Mouse (Mus musculus) layer of hippocampus, postnatal 25 days (tissue): ENCODE data around the gene Soat2. TPM values are rescaled to one million over a fixed set of nuclear protein-coding genes. Genes with fewer than 3 reads are reported as not detected.

Source experiments
- DNase-seq, 2 experiments: peaks; one replicate each; pipeline ENCODE4 v3.0.0; 2022; ENCODE audit warnings: mixed read lengths in 2 of 2, low spot score in 1 of 2; ENCODE audit errors: extremely low spot score in 1 of 2
- total RNA-seq, 2 experiments: library from RNA; stranded (reverse); gene quantifications; 2 replicates each; pipeline ENCODE4 v1.2.3; 2021

The Soat2 gene
- not detected for total RNA-seq

DNA sequence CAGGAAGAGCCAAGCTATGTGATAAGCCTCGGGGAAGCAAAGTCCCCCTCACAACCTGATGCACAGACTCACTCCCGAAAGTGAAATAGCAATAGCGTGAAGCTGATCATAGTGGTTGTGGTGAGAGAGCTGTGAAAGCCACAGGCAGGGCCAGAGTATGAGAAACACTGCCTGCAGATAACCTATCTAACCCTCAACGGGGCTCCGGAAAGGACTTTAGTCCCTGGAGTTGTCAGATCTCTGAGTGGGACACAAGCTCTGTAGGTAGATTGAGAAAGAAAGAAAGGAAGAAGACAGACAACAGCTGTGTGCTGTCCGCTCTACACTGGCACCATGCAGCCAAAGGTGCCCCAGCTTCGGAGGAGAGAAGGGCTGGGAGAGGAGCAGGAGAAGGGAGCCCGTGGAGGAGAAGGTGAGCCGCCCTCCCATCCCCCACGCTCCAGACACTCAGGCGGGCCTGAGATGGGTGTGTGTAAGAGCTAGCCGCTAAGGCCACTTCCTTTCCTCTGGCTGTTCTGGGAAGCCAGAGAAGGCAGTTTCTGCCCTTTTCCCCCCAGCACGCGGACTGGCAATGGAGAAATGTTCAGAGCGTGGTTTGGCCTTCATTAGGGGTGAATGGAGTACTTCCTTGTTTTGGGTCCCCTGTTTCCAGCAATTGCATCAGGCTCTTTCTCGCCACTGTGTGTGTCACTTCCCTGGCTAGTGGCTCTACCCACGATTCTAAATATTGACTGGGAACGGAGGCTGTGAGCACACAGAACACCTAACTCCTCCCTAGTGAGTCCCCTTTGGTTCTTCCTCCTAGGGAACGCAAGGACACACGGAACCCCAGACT lies at the start of gene Soat2:
Soat2 (plus strand) TSS at position 226 of the 835 bp plus-strand sequence.
- DNase-seq = no peak

DNA sequence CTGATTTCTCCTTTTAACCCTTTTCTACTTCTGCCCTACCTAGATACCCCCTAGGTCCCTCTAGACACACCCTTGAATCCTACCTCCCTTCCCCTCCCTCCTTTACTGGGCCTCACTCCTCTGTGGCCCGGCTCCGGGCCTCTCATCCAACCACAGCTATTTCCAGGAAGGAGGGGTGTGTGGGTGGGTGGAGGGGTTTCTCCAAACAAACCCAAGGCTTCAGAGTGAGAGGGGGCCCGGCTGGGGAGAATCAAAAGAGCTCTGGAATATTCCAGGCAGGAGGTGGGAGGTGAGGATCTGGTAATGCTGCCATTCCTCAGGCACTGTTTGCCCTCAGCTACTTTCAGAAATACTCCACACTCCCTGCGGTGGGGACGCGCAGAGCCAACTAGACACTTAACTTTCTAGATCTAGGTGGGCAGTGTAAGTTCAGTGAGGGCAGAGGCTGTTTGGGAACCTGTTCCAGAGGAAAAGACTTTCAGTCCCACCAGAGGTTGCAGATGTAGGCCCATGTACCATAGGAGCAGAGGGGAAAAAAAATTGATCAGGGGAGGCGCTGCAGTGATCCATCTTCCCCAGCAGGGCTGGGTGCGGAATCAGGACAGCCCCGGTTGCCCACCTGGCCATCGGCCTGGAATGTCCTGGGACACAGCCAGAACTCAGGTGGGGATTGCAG lies 49.2 kb upstream of the Soat2 start:
- no peak for DNase-seq

DNA sequence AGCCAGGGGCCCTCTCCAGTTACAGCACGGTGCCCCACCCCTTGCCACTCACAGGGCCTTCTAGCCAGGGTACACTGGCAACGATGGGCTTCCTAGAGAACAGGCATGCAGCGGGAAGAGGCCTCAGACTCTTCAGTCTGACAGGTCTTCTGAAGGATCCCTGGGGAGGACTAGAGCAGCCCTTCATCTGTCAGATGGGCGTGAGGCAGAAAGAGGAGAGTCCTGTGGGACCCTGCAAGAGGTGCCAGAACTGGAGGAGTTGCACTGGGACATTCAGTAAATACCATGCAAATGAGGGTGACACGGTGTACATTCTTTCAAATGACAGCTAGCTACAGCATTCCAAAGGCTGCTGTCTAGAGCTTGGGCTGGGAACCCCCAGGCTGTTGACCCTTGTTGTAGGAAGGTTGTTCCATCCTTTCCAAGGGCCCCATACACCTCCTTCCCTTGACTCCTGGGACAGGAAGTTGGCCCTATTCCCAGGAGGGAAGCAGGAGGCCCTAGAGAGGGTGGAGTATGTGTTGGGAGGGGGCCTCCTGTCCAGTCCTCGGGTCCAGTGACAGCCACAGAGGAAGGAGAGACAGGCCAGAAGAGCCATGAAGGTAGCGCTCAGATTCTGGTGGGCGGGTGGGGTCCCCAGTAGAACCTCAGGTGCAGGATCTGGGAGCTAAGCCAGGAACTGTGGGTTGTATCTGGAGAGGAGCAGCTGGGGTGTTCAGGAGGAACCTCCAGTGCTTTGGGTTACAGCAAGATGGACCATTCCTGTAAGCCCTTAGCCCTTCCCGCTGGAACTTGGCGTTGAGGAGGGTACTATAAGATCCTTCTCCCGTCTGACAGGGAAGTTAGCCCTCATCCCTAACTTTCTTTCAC lies 48.4 kb upstream of the Soat2 start:
- DNase-seq = no peak

DNA sequence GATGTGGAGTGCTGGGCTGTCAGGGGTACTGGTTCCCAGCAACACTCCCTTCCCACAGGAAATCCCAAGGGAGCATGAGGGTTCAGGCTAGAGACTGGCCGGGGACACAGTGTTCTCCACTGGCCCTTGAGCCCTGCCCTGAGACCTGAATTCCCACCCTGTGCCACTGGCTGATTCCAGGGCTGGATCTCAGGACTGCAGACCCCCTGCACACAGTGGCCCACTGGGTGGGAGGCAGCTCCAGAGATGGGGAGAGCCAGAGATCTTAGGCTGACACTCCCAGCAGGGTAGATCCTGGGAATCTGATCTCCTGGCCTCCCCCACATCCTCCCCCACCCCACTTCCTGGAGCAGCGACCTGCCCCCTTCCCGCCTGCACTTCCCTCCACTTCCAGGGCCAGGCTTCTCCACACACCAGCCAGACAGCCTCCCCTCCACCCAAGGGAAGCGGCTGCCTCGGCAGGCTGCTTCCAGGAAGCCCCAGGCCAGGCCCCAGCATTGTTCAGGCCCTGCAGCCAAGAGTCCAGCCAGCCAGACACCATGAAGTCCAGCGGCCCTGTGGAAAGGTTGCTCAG lies 47.7 kb upstream of the Soat2 start:
- no peak for DNase-seq

DNA sequence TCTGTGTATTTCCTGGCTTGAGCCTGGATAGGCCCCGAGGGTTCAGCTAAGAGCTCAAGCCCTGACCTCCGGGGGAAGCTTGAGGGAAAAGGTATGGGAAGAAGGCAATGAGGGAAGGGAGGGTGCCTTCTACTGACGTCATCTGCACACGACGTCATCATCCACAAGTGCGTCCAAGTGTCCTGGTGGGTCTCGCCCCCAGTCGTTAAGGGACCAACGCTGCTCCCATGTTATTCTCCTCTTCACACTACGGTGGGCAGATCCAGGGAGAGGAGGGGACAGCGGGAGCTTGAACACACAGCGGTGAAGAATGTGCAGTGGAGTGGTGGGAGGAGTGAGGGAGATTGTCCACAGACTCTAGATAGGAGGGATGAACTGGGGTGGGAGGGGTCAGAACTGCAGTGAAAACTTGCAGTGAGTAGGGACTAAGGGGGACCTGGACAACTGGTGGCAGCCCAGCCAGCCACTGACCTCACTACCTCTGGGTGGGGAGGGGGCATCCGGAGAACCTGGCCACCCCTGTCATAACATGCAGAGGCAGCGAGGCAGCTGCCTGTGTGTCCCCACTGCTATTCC lies 46.9 kb upstream of the Soat2 start:
- no peak for DNase-seq

DNA sequence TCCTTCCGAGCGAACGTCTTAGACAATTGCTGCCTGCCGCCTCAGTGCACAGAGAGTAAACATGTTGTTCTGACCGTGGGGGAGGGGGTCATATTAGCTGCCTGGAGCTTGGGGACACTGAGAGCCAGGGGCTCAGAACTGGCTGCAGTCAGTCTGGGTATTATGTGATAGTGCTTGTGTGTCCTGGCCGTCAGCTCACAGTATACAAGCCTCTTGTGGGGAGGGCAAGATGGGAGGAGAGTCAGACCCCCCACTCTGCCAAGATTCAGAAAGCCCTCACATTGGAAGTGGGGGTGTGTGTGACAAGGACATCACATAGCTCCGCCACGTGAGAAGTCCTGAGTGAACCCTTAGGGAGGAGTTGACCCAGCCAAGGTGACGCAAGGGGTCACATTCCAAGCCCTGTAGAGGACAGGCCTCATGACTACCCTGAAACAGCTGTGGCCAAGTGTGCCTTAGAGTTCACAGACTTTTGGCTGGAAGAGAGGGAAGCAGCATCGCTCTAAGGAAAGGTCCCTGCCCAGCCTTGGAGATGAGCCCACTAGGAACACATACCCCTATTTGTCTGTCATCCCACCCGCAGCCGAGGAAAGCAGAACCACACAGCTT lies 46.3 kb upstream of the Soat2 start:
- no peak for DNase-seq

DNA sequence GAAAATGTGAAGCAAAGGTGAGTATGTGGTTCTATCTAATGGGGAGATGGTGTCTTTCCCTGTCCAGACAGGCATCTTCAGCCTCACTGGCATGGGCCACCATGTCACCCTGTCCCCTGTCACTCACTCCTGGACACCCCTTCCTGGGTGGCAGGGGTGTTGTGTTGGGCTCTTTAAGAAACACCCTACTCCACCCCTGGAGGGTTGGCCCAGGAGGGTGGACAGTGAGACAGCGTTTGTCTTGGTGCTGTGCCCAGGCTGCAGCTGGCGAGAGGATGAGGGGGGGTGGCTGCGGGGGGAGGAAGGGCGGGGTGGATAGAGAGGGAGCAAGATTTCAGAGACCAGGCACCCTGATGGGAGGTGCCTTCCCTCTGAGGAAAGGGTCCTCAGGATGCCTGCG lies 45.0 kb upstream of the Soat2 start:
- no peak for DNase-seq

DNA sequence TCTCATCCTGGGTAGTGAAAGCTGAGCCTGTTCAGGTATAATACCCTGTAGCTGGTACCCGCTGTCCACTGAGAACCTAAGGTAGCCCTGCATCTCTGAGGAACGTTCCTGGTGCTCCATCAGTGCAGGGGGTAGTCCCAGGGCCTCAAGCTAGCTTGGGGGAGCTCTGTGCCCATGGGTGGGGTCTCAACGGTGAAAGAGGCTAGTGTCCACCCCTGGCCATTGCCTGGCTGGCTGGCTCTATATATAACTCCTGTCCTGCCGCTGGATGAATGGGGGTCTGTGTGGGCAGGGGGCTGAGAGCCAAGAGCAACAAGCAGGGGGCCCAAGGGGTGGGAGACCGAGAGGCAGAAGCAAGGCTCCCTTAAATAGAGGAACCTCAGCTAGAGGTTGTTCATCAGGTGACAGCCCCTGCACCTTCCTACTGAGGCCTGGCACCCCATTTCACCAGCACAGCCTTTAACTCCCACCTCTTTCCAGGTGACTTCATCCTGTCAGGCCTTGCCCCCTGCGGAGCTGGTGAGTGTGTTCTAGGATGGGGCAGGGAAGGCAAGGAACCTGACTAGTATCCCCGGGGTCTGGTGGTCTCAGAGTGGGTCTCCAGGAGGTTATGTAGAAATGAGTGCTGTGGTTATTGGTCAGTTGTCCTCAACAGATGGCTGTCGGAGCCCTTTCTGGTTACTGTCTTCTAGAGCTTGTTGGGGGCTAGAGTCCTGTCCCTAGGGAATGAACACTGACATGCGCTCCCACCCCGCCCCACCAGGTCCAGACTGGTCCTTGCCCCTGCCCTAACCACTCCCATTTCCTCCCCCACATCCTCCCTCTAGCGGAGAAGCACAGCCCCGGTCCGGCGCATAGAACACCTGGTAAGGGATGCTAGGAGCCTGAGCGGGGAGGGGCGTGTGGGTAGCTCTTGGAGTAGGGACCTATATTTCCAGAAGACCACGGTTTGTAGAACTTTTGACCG lies 44.3 kb upstream of the Soat2 start:
- DNase-seq = no peak

DNA sequence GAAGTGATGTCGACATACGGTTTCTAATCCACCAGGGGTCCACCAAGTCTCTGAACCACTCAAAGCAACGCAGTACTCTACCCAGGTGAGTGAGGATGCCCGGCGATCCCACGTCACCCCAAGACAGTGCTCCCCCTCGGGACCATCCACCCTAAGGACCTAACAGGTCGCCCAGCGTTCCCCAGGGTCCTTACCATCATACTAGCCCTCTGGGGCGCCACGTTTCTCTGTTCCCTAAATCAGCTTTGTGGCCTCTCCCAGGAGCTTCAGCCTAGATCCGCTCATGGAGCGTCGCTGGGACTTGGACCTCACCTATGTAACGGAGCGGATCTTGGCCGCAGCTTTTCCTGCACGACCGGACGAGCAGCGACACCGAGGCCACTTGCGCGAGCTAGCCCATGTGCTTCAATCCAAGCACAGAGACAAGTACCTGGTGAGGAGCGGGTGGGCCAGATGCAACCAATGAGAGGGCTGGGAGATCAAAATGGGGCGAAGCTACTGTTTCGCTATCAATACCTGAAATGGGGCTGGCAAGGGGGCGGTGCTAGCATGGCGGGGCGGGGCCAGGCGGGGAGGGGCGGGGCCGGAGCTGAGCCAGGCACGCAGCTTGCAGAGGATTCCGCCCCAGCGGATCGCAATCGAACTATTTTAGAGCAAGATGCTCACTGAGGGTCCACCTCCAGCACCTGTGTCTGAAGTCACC lies 43.4 kb upstream of the Soat2 start:
- no peak for DNase-seq

DNA sequence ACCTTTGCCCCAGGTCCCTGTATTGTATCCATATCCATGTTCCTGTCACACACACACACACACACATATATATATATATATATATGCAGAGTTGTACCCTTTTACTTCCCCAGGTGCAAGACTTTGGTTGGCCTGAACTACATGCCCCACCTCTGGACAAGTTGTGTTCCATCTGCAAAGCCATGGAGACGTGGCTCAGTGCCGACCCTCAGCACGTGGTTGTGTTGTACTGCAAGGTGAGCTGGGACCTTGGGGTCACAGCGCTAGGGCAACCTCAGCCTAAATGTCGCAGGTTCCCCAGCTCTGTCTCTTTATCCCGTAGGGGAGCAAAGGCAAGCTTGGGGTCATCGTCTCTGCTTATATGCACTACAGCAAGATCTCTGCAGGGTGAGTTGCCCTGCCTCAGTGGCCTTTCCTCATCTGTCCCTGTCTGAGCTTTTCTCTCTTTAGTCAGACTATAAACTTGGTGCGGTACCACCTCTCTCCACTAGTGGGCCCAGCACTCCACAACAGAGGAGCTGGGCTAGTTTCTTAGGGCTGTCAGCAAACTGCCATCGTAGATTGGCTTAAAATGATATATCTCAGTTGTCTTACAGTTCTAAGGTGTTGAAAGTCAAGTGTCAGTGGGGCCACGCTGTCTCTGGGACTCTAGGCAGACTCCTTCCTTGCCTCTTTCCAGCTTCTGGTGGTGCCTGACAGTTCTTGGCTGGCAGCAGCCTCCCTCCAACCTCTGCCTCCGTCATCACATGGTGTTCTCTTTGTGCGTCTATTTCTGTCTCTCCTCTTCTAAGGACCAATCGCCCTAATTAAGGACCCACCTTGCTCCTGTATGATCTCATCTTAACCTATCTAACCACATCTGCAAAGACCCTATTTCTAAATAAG lies 42.4 kb upstream of the Soat2 start:
- DNase-seq = peak; percentile 58 to 81

DNA sequence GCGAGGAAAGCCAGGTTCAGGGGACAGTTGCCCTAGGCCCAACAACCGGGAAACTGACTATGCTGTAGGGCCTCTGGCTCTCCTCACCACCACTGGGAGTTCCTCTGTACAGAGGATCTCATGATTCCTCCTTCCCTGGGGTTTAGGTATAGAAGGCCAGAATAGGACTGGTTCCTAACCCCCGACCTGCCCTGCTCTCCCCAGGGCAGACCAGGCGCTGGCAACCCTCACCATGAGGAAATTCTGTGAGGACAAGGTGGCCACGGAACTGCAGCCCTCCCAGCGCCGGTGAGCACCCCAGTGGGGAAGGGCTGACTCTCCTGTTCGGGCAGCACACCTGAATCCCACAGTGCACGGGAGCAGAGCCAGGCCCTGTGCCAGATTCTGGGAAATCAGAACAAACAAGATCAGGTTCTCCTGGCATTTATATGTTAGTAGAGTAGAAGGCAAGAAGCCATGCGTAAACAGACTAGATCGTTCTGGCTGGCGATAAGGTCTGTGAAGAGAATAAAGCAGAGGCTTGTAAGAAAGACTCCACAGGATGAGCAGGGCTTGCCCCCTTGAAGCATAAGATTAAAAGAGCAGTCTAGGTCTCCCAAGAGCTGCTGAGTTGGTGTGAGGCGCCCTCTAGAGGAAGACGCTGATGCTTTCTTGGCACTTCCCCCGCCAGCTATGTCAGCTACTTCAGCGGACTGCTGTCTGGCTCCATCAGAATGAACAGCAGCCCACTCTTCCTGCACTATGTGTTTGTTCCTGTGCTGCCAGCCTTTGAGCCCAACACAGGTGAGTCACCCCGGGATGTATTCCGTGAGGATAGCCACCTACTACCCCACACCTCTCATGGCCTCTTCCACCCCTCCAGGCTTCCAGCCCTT lies 41.4 kb upstream of the Soat2 start:
- peak; percentile 58 to 78 for DNase-seq

DNA sequence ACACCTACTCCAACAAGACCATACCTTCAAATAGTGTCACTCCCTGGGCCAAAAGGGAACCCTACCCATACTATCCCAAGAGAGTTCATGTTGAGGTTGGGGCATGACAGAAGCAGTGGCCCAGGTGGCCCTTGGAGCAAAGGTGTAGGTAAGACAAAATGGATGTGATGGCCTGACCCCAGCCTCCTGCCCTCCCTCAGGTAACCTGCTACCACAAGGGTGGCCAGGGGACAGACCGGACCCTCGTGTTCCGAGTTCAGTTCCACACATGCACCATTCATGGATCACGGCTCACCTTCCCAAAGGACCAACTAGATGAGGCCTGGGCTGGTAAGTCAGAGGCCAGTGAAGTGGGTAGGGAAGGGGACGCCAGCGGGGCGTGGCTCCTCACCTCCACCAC lies 40.1 kb upstream of the Soat2 start:
- no peak for DNase-seq

DNA sequence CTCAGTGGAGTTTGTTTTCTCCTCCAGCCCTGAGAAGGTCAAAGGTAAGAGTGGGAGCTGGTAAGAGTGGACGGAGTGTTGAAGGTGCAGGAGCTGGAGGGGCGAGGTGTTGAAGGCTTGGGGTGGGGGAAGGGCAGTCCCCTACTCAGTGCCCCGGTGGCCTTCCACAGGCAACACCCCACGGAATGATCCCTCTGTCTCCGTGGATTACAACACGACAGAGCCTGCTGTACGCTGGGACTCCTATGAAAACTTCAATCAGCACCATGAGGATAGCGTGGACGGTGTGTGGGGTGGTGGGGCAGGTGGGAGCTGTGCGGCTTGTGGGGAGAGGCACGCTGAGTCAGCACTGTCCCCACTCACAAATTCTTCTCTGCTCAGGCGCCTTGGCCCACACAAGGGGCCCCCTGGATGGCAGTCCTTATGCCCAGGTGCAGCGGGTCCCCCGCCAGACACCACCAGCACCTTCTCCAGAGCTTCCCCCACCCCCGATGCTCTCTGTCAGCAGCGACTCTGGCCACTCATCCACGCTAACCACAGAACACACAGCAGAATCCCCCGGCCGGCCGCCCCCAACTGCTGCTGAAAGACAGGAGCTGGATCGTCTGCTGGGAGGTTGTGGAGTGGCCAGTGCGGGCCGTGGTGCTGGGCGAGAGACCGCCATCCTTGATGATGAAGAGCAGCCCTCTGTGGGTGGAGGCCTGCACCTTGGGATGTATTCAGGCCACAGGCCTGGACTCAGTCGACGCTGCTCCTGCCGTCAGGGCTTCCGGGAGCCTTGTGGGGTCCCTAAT lies 39.4 kb upstream of the Soat2 start:
- no peak for DNase-seq

DNA sequence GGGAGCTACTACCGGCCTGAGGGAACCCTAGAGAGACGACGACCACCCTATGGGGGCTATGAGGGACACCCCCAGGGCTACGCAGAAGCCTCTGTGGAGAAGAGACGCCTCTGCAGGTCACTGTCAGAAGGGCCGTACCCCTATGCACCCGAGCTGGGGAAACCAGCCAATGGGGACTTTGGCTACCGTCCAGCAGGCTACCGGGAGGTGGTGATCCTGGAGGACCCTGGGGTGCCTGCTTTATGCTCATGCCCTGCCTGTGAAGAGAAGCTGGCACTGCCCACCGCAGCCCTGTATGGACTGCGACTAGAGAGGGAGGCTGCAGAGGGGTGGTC lies 38.9 kb upstream of the Soat2 start:
- no peak for DNase-seq

DNA sequence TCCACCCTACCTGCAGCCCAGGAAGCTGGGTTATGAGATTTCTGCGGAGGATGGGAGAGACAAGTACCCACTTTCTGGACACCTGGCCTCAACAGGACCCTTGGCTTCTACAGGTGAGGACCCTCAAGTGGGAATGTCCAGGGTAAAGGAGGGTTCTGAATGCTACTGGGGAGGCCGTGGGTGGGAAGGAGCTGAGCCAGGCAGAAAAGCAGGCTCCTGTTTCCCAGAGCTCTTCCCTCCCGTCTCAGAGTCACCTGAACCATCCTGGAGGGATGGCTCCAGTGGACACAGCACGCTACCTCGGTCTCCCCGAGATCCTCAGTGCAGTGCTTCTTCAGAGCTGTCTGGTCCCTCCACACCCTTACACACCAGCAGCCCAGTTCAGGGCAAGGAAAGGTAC lies 38.1 kb upstream of the Soat2 start:
- no peak for DNase-seq

DNA sequence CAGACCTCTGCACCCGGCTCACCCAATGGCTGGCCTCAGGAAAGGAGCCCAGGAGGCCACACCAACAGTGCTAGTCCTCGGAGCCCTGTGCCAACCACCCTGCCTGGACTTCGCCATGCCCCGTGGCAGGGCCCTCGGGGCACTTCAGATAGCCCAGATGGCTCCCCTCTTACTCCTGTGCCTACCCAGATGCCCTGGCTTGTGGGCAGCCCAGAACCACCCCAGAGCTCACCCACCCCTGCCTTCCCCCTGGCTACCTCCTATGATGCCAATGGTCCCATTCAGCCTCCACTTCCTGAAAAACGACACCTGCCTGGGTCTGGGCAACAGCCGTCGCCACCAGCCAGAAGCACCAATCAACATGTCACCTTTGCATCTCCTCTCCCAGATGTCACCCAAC lies 37.5 kb upstream of the Soat2 start:
- no peak for DNase-seq
